Mouse (Mus musculus) midbrain, embryonic 15.5 days (tissue): Measurements from ENCODE around the gene Cit. TPM values are rescaled to one million over a fixed set of nuclear protein-coding genes. Genes with fewer than 3 reads are reported as not detected.

Source experiments
- ATAC-seq: fragments of 200-750 bp; cut with Nextera tagmentation; replicated peaks from 2 replicates; pipeline ENCODE4 v1.8.0; 2017; ENCODE audit warnings: moderate TSS enrichment
- H3K27ac ChIP-seq: fragments of 300-500 bp; sonication (generic); 2 replicates; pipeline ENCODE4 v1.5.1; 2015; ENCODE audit warnings: mild to moderate bottlenecking, inconsistent platforms
- H3K27me3 ChIP-seq: fragments of 300-500 bp; sonication (generic); replicated peaks from 2 replicates; pipeline ENCODE4 v1.6.1; 2015; ENCODE audit warnings: inconsistent platforms
- H3K36me3 ChIP-seq: fragments of 300-500 bp; sonication (generic); replicated peaks from 2 replicates; pipeline ENCODE4 v1.6.1; 2015; ENCODE audit warnings: inconsistent platforms
- H3K4me1 ChIP-seq: fragments of 300-500 bp; sonication (generic); 2 replicates; pipeline ENCODE4 v1.6.1; 2015; ENCODE audit warnings: inconsistent platforms
- H3K4me2 ChIP-seq: fragments of 300-500 bp; sonication (generic); 2 replicates; pipeline ENCODE4 v1.6.1; 2015; ENCODE audit warnings: inconsistent platforms, mild to moderate bottlenecking, moderate library complexity
- H3K4me3 ChIP-seq: fragments of 300-500 bp; sonication (generic); 2 replicates; pipeline ENCODE4 v1.5.1; 2015; ENCODE audit warnings: mild to moderate bottlenecking, inconsistent platforms
- H3K9ac ChIP-seq: fragments of 300-500 bp; sonication (generic); 2 replicates; pipeline ENCODE4 v1.6.1; 2015; ENCODE audit warnings: mild to moderate bottlenecking, inconsistent platforms
- H3K9me3 ChIP-seq: fragments of 300-500 bp; sonication (generic); 2 replicates; pipeline ENCODE4 v1.6.1; 2016; ENCODE audit warnings: inconsistent platforms
- WGBS: fragments of 180-500 bp; shearing (Covaris S2); methylation state at CpG from one replicate; pipeline ENCODE4 v1.1.7; 2015; ENCODE audit warnings: mixed read lengths; 5-methylcytosine and 5-hydroxymethylcytosine counted together
- polyA plus RNA-seq: library from polyadenylated mRNA; unstranded; fragments of >200 nt; fragmentation: Nextera tagmentation; extraction: Ambion mirVana; gene quantifications from 2 replicates; pipeline ENCODE4 v1.2.1, GENCODE M21; 2015

The Cit gene
- polyA plus RNA-seq, 1 experiment from 2014 or later: 25.8 TPM

GRCm38 (mm10) chr5:116022131-116022530 lies 177.1 kb downstream of the Cit start:
- Histone ChIP-seq H3K9ac (no peak overlapping the region), H3K36me3 (peaks cover 39% of the 10 kb centered on the region), H3K9me3 (no peaks in the 10 kb centered on the region), H3K27me3 (no peaks in the 10 kb centered on the region), H3K4me3 (no peak overlapping the region), H3K4me2 (no peak overlapping the region), H3K27ac (no peak overlapping the region), H3K4me1 (peaks cover 19% of the 10 kb centered on the region)
- ATAC-seq: no peak
- 92% methylated on average over 12 of the region's 12 CpGs for WGBS

DNA sequence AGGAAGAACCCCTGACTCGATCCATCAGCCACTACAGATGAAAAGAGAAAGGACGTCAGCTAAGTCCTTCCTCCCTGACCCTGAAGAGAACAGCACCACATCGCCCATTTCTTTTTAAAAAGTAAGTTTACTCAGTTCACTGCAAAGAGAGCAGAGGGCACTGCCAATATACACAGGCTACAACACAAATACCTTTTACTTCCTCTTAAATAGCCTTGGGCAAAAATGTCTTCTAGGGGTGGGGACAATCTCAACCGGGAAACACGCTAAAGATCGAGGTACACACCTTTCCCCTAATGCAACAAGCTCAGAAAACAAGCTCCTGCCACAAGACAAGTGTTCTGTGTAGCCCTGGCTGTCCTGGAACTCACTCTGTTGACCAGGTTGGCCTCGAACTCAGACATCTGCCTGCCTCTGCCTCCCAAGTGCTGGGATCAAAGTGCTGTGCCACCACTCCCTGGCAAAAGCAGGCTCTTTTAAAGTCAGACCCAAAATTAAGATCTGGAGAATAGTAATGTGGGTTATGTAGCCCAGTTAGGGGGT lies 177.7 kb downstream of the Cit start:
- peaks cover 33% of the 10 kb centered on the region for H3K36me3 ChIP-seq
- WGBS: 90% methylated on average over 7 of the region's 7 CpGs
- no peaks in the 10 kb centered on the region for H3K27me3 ChIP-seq
- H3K9ac ChIP-seq: no peak overlapping the region
- H3K4me2 ChIP-seq: peak overlapping the region; percentile 91
- ATAC-seq: no peak
- H3K4me1 ChIP-seq: peaks cover 19% of the 10 kb centered on the region
- H3K27ac ChIP-seq: no peak overlapping the region
- H3K9me3 ChIP-seq: no peaks in the 10 kb centered on the region
- H3K4me3 ChIP-seq: peak overlapping the region; percentile 80

GRCm38 (mm10) chr5:116023251-116023661 lies 178.2 kb downstream of the Cit start:
- H3K4me2 ChIP-seq: peak overlapping the region; percentile 91
- peak overlapping the region; percentile 64; the same call in 1 of the 2 replicates for H3K27ac ChIP-seq
- H3K9me3 ChIP-seq: no peaks in the 10 kb centered on the region
- no peak for ATAC-seq
- peaks cover 29% of the 10 kb centered on the region for H3K36me3 ChIP-seq
- peaks cover 19% of the 10 kb centered on the region for H3K4me1 ChIP-seq
- WGBS: 30% methylated on average over 8 of the region's 8 CpGs
- peak overlapping the region; percentile 74 for H3K9ac ChIP-seq
- H3K27me3 ChIP-seq: no peaks in the 10 kb centered on the region
- peak overlapping the region; percentile 80 for H3K4me3 ChIP-seq

GRCm38 (mm10) chr5:116023821-116024284 lies 178.8 kb downstream of the Cit start:
- 0 out of 2 replicates have a peak, but pooled peaks cover 3% of the 10 kb centered on the region for H3K27me3 ChIP-seq
- peak overlapping the region; percentile 91 for H3K4me2 ChIP-seq
- H3K27ac ChIP-seq: peak overlapping the region; percentile 64
- peak overlapping the region; percentile 74 for H3K9ac ChIP-seq
- H3K36me3 ChIP-seq: peaks cover 24% of the 10 kb centered on the region
- ATAC-seq: peak; percentile 73
- WGBS: under 1% methylated on average over 28 of the region's 28 CpGs
- no peaks in the 10 kb centered on the region for H3K9me3 ChIP-seq
- H3K4me3 ChIP-seq: peak overlapping the region; percentile 80
- peaks cover 19% of the 10 kb centered on the region for H3K4me1 ChIP-seq

DNA sequence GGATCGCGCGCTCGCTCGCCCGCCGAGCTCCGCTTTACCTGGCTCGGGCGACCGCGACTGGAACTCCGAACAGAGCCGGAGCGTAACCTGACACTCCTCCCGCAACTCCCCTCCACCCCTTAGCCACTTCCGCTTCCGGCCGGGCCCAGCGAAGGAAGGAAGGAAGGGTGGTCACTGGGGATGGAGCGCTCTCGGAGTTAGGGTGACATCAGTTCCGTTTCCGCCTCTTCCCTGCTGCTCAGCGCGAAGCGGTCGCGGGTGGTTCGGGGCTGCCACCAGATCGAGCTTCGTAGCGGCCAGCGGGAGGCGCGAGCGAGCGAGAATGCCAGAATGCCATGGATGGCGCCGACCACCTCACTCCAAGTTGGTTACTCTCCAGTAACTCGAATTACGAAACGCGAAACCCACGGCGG lies 179.3 kb downstream of the Cit start, which contains the start of gene Prkab1:
Gene Prkab1, minus strand, starts transcription at position 182 of the 413 bp plus-strand sequence.
- Histone ChIP-seq H3K9ac (peak within 1 kb of the TSS; percentile 74), H3K9me3 (no peaks in the 10 kb centered on the region), H3K27ac (peak within 1 kb of the TSS; percentile 64), H3K27me3 (0 out of 2 replicates have a peak, but pooled peaks cover 3% of the 10 kb centered on the region), H3K36me3 (peaks cover 20% of the 10 kb centered on the region), H3K4me1 (peaks cover 19% of the 10 kb centered on the region), H3K4me2 (peak within 1 kb of the TSS; percentile 91), H3K4me3 (peak within 1 kb of the TSS; percentile 80)
- peak; percentile 98 for ATAC-seq
- under 1% methylated on average over 46 of the region's 46 CpGs for WGBS

- H3K9me3 ChIP-seq: no peaks in the 10 kb centered on the region
- no peak overlapping the region for H3K4me2 ChIP-seq
- H3K27me3 ChIP-seq: 0 out of 2 replicates have a peak, but pooled peaks cover 7% of the 10 kb centered on the region
- H3K4me1 ChIP-seq: peaks cover 26% of the 10 kb centered on the region
- WGBS: 87% methylated on average over 5 of the region's 5 CpGs
- no peak overlapping the region for H3K27ac ChIP-seq
- H3K36me3 ChIP-seq: 0 out of 2 replicates have a peak, but pooled peaks cover 4% of the 10 kb centered on the region
- H3K9ac ChIP-seq: no peak overlapping the region
- H3K4me3 ChIP-seq: no peak overlapping the region
- no peak for ATAC-seq
Measured at GRCm38 (mm10) chr5:116026107-116026506, 181.0 kb downstream of the Cit start.

GRCm38 (mm10) chr5:116026561-116026960 lies 181.5 kb downstream of the Cit start:
- no peak overlapping the region for H3K4me2 ChIP-seq
- ATAC-seq: no peak
- H3K4me1 ChIP-seq: peaks cover 26% of the 10 kb centered on the region
- no peak overlapping the region for H3K4me3 ChIP-seq
- H3K27ac ChIP-seq: no peak overlapping the region
- no peaks in the 10 kb centered on the region for H3K36me3 ChIP-seq
- no peaks in the 10 kb centered on the region for H3K9me3 ChIP-seq
- no peak overlapping the region for H3K9ac ChIP-seq
- WGBS: 92% methylated on average over 14 of the region's 14 CpGs
- 0 out of 2 replicates have a peak, but pooled peaks cover 7% of the 10 kb centered on the region for H3K27me3 ChIP-seq

- Histone ChIP-seq H3K36me3 (no peaks in the 10 kb centered on the region), H3K4me1 (peaks cover 7% of the 10 kb centered on the region; the same call in 1 of the 2 replicates), H3K27ac (no peak overlapping the region), H3K9me3 (no peaks in the 10 kb centered on the region), H3K4me3 (no peak overlapping the region), H3K4me2 (no peak overlapping the region), H3K27me3 (0 out of 2 replicates have a peak, but pooled peaks cover 7% of the 10 kb centered on the region), H3K9ac (no peak overlapping the region)
- ATAC-seq: no peak
- whole genome bisulfite sequencing: 77% methylated on average over 7 of the region's 7 CpGs
Measured at GRCm38 (mm10) chr5:116029071-116029470, 184.0 kb downstream of the Cit start.

- H3K27ac ChIP-seq: no peak overlapping the region
- ATAC-seq: peak; percentile 54; the same call in 1 of the 2 replicates
- H3K4me3 ChIP-seq: peak overlapping the region; percentile 8
- peak overlapping the region; percentile 46 for H3K4me2 ChIP-seq
- H3K4me1 ChIP-seq: peaks cover 7% of the 10 kb centered on the region; the same call in 1 of the 2 replicates
- no peaks in the 10 kb centered on the region for H3K36me3 ChIP-seq
- 0 out of 2 replicates have a peak, but pooled peaks cover 7% of the 10 kb centered on the region for H3K27me3 ChIP-seq
- H3K9ac ChIP-seq: peak overlapping the region; percentile 15; the same call in 1 of the 2 replicates
- H3K9me3 ChIP-seq: no peaks in the 10 kb centered on the region
- 4% methylated on average over 19 of the region's 19 CpGs for WGBS
Measured at GRCm38 (mm10) chr5:116030566-116031189, 185.6 kb downstream of the Cit start.

GRCm38 (mm10) chr5:116031190-116031577 lies 186.1 kb downstream of the Cit start:
- Histone ChIP-seq H3K4me3 (peak overlapping the region; percentile 8), H3K9me3 (no peaks in the 10 kb centered on the region), H3K4me2 (peak overlapping the region; percentile 46), H3K36me3 (no peaks in the 10 kb centered on the region), H3K27ac (no peak overlapping the region), H3K9ac (peak overlapping the region; percentile 15; the same call in 1 of the 2 replicates), H3K4me1 (peaks cover 7% of the 10 kb centered on the region; the same call in 1 of the 2 replicates), H3K27me3 (0 out of 2 replicates have a peak, but pooled peaks cover 7% of the 10 kb centered on the region)
- 0 out of 2 replicates have a peak, but pooled peaks have one; percentile 27 for ATAC-seq
- WGBS: 4% methylated on average over 14 of the region's 14 CpGs

DNA sequence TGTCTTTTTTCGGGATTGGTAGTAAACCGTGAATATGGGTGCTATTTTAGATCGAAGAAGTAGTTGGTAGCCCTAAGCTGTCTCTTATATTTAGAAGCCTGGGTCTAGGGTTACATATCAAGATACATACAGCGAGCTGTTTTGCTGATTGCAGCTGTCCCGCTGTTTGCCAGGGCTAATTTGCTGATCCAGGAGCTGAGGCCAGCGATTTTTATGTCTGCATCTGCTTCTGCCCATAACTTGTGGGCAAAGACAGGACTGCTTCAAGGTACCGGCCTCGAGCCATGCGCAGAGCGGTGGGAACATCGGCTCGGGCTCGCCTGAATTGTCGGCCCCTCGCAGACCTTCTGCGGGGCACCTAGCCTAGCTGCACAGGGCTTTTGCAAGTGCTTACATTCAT lies 191.4 kb downstream of the Cit start:
- Histone ChIP-seq H3K4me2 (no peak overlapping the region), H3K9me3 (no peaks in the 10 kb centered on the region), H3K4me3 (no peak overlapping the region), H3K9ac (no peak overlapping the region), H3K27me3 (no peaks in the 10 kb centered on the region), H3K4me1 (0 out of 2 replicates have a peak, but pooled peaks cover 3% of the 10 kb centered on the region), H3K36me3 (no peaks in the 10 kb centered on the region), H3K27ac (no peak overlapping the region)
- ATAC-seq: no peak
- 51% methylated on average over 16 of the region's 16 CpGs for WGBS

DNA sequence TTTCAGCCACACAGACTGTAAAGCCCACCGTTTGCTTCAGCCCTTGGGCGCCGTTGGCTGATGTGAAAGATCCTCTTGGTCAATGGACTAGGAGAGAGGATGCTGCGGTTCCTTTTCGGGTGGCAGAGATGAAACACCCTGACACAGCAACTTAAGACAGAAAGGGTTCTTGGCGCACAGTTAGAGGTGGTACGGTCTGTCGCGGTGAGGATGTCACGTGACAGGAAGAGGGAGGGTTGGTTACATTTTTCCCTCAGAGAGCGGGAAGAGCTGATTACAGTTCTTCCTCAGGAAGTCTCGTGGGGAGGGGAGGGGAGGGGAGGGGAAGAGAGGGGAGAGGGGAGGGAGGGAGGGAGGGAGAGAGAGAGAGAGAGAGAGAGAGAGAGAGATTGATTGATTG lies 192.7 kb downstream of the Cit start:
- H3K4me3 ChIP-seq: no peak overlapping the region
- no peaks in the 10 kb centered on the region for H3K36me3 ChIP-seq
- H3K4me2 ChIP-seq: no peak overlapping the region
- no peaks in the 10 kb centered on the region for H3K27me3 ChIP-seq
- no peak overlapping the region for H3K27ac ChIP-seq
- no peak for ATAC-seq
- 0 out of 2 replicates have a peak, but pooled peaks cover 3% of the 10 kb centered on the region for H3K4me1 ChIP-seq
- H3K9ac ChIP-seq: no peak overlapping the region
- no peaks in the 10 kb centered on the region for H3K9me3 ChIP-seq
- WGBS: 59% methylated on average over 11 of the region's 12 CpGs
